Mouse (Mus musculus): ENCODE results near the gene Fbxl8. TPM values are rescaled to one million over a fixed set of nuclear protein-coding genes. Genes with fewer than 3 reads are reported as not detected.

Gene Fbxl8
- polyA plus RNA-seq, 1 experiment from 2014 or later = 1.2 TPM

DNA sequence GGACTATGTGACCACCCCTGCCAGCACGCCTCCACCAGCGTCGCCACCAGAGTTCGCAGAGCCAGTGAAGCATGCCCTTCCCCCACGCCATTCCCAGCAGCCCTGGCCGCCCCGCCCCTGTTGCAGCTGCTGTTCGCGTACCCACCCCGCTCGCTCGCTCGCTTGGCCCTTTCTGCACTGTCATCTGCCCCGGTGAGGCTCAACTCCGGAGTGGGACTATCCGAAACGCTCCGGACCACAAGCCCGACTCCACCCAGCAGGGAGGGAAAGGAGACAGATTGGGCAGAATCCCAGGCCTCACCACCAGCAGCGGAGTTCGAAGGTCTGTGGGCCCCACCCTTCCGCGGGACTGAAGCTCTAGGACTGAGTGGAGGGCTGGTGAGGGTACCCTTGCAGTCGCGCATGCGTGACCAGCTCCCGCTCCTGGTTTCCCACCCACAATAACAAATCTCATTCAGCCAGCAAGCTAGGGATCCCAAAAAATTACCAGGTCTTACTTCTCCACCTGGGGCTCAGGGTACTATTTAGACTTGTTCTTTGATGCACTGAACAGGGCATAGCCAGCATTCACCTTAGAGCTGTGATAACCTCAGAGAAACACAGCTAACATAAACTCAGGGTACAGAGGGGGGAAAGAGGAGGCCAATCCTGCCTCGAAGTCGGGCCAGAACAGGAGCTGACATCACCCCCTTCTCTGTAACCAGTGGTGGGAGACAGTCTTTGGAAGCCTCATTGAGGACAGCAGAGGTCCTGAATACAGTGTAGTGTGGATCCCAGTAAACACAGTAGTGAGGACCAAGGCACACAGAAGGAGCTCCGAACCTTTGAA, 12.1 kb downstream of the Fbxl8 start:
- H3K27ac ChIP-seq = no peak overlapping the region
- peak; percentile 65 for ATAC-seq (ENCODE audit: low FRiP score)
- WGBS = 2% methylated on average over 30 of the region's 30 CpGs

GRCm38 (mm10) chr8:105278911-105279334, 14.5 kb downstream of the Fbxl8 start:
- peaks cover 34% of the 10 kb centered on the region for H3K36me3 ChIP-seq (replicated peaks; ENCODE audit: control insufficient read depth, insufficient read depth)
- H3K9me3 ChIP-seq (ENCODE audit: control insufficient read depth, low read length) = no peaks in the 10 kb centered on the region
- H3K9ac ChIP-seq = no peak overlapping the region
- peak overlapping the region; percentile 2; the same call in 1 of the 2 replicates for H3K4me3 ChIP-seq (replicated peaks; ENCODE audit: low read length)
- H3K27ac ChIP-seq = no peak overlapping the region
- H3K4me2 ChIP-seq (replicated peaks) = peak overlapping the region; percentile 39
- DNase-seq (ENCODE audit: low spot score) = peak; percentile 70
- 3% methylated on average over 28 of the region's 28 CpGs for WGBS
- peak; percentile 59; the same call in 1 of the 2 replicates for ATAC-seq (ENCODE audit: low FRiP score)
- H3K27me3 ChIP-seq (ENCODE audit: control insufficient read depth, insufficient read depth, low read length) = peaks cover 65% of the 10 kb centered on the region
- H3K4me1 ChIP-seq (replicated peaks; ENCODE audit: control insufficient read depth, insufficient read depth, low read length) = peaks cover 20% of the 10 kb centered on the region

More for the DNA sequence above, 12.1 kb downstream of the Fbxl8 start:
- Histone ChIP-seq H3K9ac (peak overlapping the region; percentile 49), H3K9me3 (ENCODE audit: control insufficient read depth, low read length) (no peaks in the 10 kb centered on the region), H3K36me3 (replicated peaks; ENCODE audit: control insufficient read depth, insufficient read depth) (peaks cover 15% of the 10 kb centered on the region), H3K4me3 (replicated peaks; ENCODE audit: low read length) (peak overlapping the region; percentile 38), H3K4me2 (replicated peaks) (peak overlapping the region; percentile 83), H3K27me3 (ENCODE audit: control insufficient read depth, insufficient read depth, low read length) (peaks cover 89% of the 10 kb centered on the region), H3K4me1 (replicated peaks; ENCODE audit: control insufficient read depth, insufficient read depth, low read length) (peaks cover 20% of the 10 kb centered on the region)
- DNase-seq (ENCODE audit: low spot score) = no peak

GRCm38 (mm10) chr8:105280567-105280966, 16.1 kb downstream of the Fbxl8 start:
- H3K4me3 ChIP-seq (replicated peaks; ENCODE audit: low read length) = no peak overlapping the region
- no peaks in the 10 kb centered on the region for H3K9me3 ChIP-seq (ENCODE audit: control insufficient read depth, low read length)
- ATAC-seq (ENCODE audit: low FRiP score) (no peak), DNase-seq (ENCODE audit: low spot score) (no peak)
- peaks cover 19% of the 10 kb centered on the region for H3K4me1 ChIP-seq (replicated peaks; ENCODE audit: control insufficient read depth, insufficient read depth, low read length)
- H3K27me3 ChIP-seq (ENCODE audit: control insufficient read depth, insufficient read depth, low read length) = peaks cover 48% of the 10 kb centered on the region
- H3K4me2 ChIP-seq (replicated peaks) = no peak overlapping the region
- 68% methylated on average over 3 of the region's 3 CpGs for WGBS
- no peak overlapping the region for H3K9ac ChIP-seq
- peaks cover 47% of the 10 kb centered on the region for H3K36me3 ChIP-seq (replicated peaks; ENCODE audit: control insufficient read depth, insufficient read depth)
- H3K27ac ChIP-seq = no peak overlapping the region

DNA sequence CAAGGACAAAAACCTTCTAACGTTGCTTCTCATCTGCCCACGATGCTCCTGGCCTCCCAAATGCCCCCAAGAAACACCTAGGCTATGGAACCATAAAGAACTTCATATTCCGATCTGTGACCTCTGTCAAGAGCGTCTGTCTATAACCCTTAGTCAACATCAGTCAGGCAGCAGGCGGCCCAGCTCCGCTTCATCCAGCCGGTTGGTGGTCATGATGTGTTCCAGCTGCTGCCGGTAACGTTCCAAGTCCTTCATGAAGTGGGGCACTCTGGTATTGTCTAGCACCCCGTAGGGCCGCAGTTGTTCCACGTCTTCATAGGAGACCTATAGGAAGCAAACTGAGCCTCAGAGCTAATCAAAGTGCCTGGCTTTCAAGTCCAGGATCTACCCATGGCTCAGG, 17.4 kb downstream of the Fbxl8 start:
- no peaks in the 10 kb centered on the region for H3K9me3 ChIP-seq (ENCODE audit: control insufficient read depth, low read length)
- no peak for DNase-seq (ENCODE audit: low spot score)
- no peak overlapping the region for H3K4me3 ChIP-seq (replicated peaks; ENCODE audit: low read length)
- ATAC-seq (ENCODE audit: low FRiP score) = no peak
- peaks cover 37% of the 10 kb centered on the region for H3K27me3 ChIP-seq (ENCODE audit: control insufficient read depth, insufficient read depth, low read length)
- H3K36me3 ChIP-seq (replicated peaks; ENCODE audit: control insufficient read depth, insufficient read depth) = peaks cover 57% of the 10 kb centered on the region
- no peak overlapping the region for H3K9ac ChIP-seq
- 93% methylated on average over 12 of the region's 12 CpGs for WGBS
- H3K27ac ChIP-seq = no peak overlapping the region
- H3K4me2 ChIP-seq (replicated peaks) = no peak overlapping the region
- H3K4me1 ChIP-seq (replicated peaks; ENCODE audit: control insufficient read depth, insufficient read depth, low read length) = peaks cover 22% of the 10 kb centered on the region

- Histone ChIP-seq H3K9me3 (ENCODE audit: control insufficient read depth, low read length) (no peaks in the 10 kb centered on the region), H3K4me2 (replicated peaks) (no peak overlapping the region), H3K27me3 (ENCODE audit: control insufficient read depth, insufficient read depth, low read length) (peaks cover 33% of the 10 kb centered on the region), H3K4me3 (replicated peaks; ENCODE audit: low read length) (no peak overlapping the region), H3K9ac (no peak overlapping the region), H3K36me3 (replicated peaks; ENCODE audit: control insufficient read depth, insufficient read depth) (peaks cover 57% of the 10 kb centered on the region), H3K4me1 (replicated peaks; ENCODE audit: control insufficient read depth, insufficient read depth, low read length) (peaks cover 26% of the 10 kb centered on the region), H3K27ac (no peak overlapping the region)
- no peak for ATAC-seq (ENCODE audit: low FRiP score)
- WGBS = 90% methylated on average over 4 of the region's 4 CpGs
- DNase-seq (ENCODE audit: low spot score) = no peak
These were observed 17.8 kb downstream of the Fbxl8 start for GRCm38 (mm10) chr8:105282239-105282638.

- no peak overlapping the region for H3K4me3 ChIP-seq (replicated peaks; ENCODE audit: low read length)
- peaks cover 33% of the 10 kb centered on the region for H3K4me1 ChIP-seq (replicated peaks; ENCODE audit: control insufficient read depth, insufficient read depth, low read length)
- WGBS = 28% methylated on average over 23 of the region's 23 CpGs
- no peak overlapping the region for H3K4me2 ChIP-seq (replicated peaks)
- H3K27me3 ChIP-seq (ENCODE audit: control insufficient read depth, insufficient read depth, low read length) = peaks cover 24% of the 10 kb centered on the region
- H3K9me3 ChIP-seq (ENCODE audit: control insufficient read depth, low read length) = no peaks in the 10 kb centered on the region
- no peak for ATAC-seq (ENCODE audit: low FRiP score)
- H3K36me3 ChIP-seq (replicated peaks; ENCODE audit: control insufficient read depth, insufficient read depth) = peaks cover 57% of the 10 kb centered on the region
- no peak for DNase-seq (ENCODE audit: low spot score)
- no peak overlapping the region for H3K27ac ChIP-seq
- H3K9ac ChIP-seq = no peak overlapping the region
These were observed 18.6 kb downstream of the Fbxl8 start for GRCm38 (mm10) chr8:105283074-105283473.

DNA sequence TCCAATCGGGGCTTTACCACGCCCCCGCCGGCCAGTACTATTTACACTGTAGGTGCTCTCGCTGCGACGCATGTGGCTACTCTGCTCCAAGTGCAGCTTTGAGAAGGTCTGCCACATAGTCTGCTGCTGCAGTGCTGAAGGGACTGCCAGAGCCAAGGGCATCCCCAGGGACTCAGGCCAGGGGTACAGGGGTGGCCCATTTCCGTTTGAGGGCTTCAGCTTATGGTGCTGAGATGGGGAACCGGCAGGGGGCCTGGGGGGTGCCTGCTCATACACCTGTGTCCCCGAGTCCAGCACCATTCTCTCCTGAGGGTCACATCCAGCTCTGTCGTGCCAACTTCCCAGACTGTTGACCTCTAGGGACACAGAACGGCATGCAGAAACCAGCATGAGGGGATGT, 21.1 kb downstream of the Fbxl8 start:
- peak overlapping the region; percentile 66; the same call in 1 of the 2 replicates for H3K4me2 ChIP-seq (replicated peaks)

GRCm38 (mm10) chr8:105286907-105287306, 22.5 kb downstream of the Fbxl8 start:
- H3K4me3 ChIP-seq (replicated peaks; ENCODE audit: low read length) = peak overlapping the region; percentile 11
- 86% methylated on average over 4 of the region's 4 CpGs for WGBS

More for the DNA sequence above, 21.1 kb downstream of the Fbxl8 start:
- Histone ChIP-seq H3K9ac (no peak overlapping the region), H3K36me3 (replicated peaks; ENCODE audit: control insufficient read depth, insufficient read depth) (peaks cover 48% of the 10 kb centered on the region), H3K4me3 (replicated peaks; ENCODE audit: low read length) (no peak overlapping the region), H3K4me1 (replicated peaks; ENCODE audit: control insufficient read depth, insufficient read depth, low read length) (peaks cover 35% of the 10 kb centered on the region), H3K9me3 (ENCODE audit: control insufficient read depth, low read length) (no peaks in the 10 kb centered on the region), H3K27ac (no peak overlapping the region), H3K27me3 (ENCODE audit: control insufficient read depth, insufficient read depth, low read length) (0 out of 2 replicates have a peak, but pooled peaks cover 5% of the 10 kb centered on the region)
- DNase-seq (ENCODE audit: low spot score) (no peak), ATAC-seq (ENCODE audit: low FRiP score) (no peak)
- WGBS = 36% methylated on average over 12 of the region's 12 CpGs

DNA sequence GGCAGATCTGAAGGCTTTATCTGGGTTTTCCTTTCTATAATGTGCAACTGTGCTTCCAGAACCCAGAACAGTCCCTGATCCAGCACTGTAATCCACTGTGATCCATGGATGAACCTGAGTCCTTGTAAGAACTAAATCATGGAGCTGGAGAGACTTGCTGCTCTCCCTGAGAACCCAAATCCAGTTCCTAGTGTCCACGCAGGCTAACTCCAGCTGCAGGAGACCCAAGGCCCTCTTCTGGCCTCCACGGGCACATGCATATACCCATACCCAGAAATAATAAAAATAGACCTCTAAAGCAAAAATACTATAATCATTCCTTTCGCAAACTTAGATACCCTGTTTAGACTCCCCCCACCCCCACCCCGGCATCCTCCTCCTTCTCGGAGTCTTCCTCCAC, 23.8 kb downstream of the Fbxl8 start:
- no peak for ATAC-seq (ENCODE audit: low FRiP score)
- H3K4me3 ChIP-seq (replicated peaks; ENCODE audit: low read length) = peak overlapping the region; percentile 43
- H3K27ac ChIP-seq = peak overlapping the region; percentile 89
- peak overlapping the region; percentile 66 for H3K4me2 ChIP-seq (replicated peaks)
- H3K9ac ChIP-seq = peak overlapping the region; percentile 50
- peaks cover 42% of the 10 kb centered on the region for H3K4me1 ChIP-seq (replicated peaks; ENCODE audit: control insufficient read depth, insufficient read depth, low read length)
- H3K27me3 ChIP-seq (ENCODE audit: control insufficient read depth, insufficient read depth, low read length) = 0 out of 2 replicates have a peak, but pooled peaks cover 8% of the 10 kb centered on the region
- H3K36me3 ChIP-seq (replicated peaks; ENCODE audit: control insufficient read depth, insufficient read depth) = peaks cover 25% of the 10 kb centered on the region
- 85% methylated on average over 5 of the region's 5 CpGs for WGBS
- no peak for DNase-seq (ENCODE audit: low spot score)
- H3K9me3 ChIP-seq (ENCODE audit: control insufficient read depth, low read length) = no peaks in the 10 kb centered on the region

More at GRCm38 (mm10) chr8:105286907-105287306, 22.5 kb downstream of the Fbxl8 start:
- no peak for DNase-seq (ENCODE audit: low spot score)
- peaks cover 38% of the 10 kb centered on the region for H3K36me3 ChIP-seq (replicated peaks; ENCODE audit: control insufficient read depth, insufficient read depth)
- H3K4me1 ChIP-seq (replicated peaks; ENCODE audit: control insufficient read depth, insufficient read depth, low read length) = peaks cover 42% of the 10 kb centered on the region
- no peak overlapping the region for H3K27ac ChIP-seq
- H3K4me2 ChIP-seq (replicated peaks) = peak overlapping the region; percentile 66
- H3K9me3 ChIP-seq (ENCODE audit: control insufficient read depth, low read length) = no peaks in the 10 kb centered on the region
- 0 out of 2 replicates have a peak, but pooled peaks cover 8% of the 10 kb centered on the region for H3K27me3 ChIP-seq (ENCODE audit: control insufficient read depth, insufficient read depth, low read length)
- peak overlapping the region; percentile 20; the same call in 1 of the 2 replicates for H3K9ac ChIP-seq
- no peak for ATAC-seq (ENCODE audit: low FRiP score)

Data from hindbrain, embryonic 14.5 days (tissue).